Mouse (Mus musculus) yolk sac, embryonic 10.5 days (tissue): ENCODE measurements at regions not wholly inside any gene's neighbourhood (a gene's known extent, or its start where the extent isn't known, plus 50 kb on each side); places are given as distances from the start of the nearest gene placed in this dataset.
"Not testable (repeated sequence)": the region's sequence is repeated elsewhere in the genome, so short reads cannot be mapped to it uniquely, and the experiment has no call there.

Source experiments
- DNase-seq: peaks from one replicate; pipeline ENCODE4 v3.0.0-alpha.2; 2017; ENCODE audit warnings: low spot score

DNA sequence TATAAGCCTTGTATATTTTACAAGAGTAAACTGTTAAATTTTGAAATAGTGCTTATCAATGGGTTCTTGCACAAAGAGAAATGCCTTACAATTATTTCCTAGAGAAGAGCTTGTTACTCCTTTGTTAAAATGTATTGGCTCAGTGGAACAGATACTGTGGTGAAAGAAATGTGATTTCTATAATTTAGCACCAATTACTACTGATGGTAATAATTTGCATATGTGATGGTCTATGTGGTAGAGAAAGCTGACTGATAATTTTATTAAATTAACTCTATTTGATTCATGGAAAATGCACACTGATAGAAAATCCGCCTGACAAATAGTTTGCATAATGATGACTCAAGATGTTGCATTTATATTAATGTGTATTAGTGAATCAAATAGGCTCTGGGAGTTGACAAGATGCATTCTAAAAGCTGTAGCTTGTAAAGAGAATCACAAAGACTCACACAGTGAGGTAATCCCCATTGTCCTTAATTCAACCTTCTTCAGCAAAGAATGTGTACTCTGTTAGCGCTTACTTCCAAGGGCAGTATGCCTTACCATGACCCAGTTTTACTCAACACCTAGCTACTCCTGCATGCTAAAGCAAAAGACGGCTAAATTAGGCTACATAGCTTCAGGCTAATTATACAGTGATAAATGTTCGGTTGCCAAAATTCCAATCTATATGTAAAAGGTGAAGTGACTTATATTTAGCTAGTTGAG, 329.8 kb upstream of the Cenpq start:
- DNase-seq, result no peak

DNA sequence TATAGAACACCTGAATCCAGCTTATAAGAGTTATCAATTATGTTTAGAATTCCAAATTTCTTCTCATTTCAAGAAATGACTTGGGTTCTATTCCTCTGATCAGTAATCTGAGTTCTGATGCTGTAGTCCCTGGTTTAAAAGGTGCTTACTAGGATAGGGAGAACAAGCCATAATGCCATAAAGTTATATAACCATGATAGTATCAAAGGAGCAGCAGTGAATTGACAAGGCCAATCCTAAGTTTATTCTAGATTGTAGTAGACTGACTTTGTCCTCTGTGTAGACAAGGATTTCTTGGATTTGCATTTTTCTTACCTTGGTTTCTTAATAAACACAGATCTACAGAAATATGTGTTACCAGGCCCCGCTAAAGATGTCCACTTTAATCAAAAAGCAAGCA, 326.6 kb upstream of the Cenpq start:
- DNase-seq, result no peak

DNA sequence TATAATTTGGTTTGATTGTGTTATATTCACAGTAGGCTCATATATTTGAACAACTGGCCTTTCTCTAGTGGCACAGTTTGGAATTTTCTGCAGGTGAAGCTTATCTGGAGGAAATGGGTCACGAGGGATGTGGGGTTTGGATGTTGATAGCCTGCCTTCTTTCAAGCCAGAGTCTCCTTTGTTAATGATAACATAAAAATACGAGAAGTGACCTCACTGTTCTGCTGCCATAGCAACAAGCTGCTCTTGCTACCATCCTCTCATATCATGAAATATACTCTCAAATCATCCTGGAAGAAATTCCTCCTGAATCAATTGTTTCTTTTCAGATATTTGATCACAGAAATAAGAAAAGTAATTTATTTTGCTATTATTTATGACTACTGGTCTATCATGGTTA, 313.6 kb upstream of the Cenpq start:
- no peak for DNase-seq

DNA sequence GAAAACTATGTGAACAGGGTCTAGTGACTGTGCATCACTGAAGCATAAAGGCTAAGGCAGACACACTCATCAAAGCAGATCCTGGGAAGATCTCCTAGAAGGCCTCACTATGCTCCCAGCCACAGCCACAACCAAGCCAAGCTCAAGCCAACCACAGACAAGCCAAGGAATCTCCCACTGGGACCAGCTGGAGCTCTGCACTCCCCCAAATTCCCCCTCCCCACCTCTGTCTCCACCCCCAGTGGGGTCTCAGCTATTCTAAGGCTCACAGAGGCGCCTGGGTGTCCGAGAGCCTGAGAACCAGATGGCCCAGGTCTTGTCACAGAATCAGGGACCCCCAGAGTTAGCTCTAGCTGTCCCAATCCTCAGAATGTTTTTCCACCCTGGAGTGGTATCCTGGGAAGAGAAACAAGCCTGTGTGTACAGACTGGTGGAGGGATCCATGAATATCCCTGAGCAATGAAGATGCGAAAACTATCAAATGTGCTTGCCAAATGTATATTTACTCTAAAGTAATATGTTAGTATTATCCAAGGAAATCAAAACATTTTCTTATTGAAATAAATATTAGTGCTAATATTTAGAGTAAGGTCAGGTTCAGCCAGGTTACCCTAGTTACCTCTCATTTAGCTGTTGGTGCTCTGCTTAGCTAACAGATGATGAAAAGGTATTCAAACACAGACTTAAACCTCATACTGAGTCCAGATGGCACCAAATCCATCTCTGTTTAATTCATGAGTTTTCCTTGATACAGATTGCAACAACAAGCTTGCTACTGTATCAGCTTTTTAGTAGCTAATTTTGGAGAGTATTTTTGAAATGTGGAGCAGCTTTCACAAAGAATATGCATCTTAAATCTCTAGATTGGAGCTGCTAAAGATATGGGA, 292.5 kb upstream of the Cenpq start:
- DNase-seq, result no peak

DNA sequence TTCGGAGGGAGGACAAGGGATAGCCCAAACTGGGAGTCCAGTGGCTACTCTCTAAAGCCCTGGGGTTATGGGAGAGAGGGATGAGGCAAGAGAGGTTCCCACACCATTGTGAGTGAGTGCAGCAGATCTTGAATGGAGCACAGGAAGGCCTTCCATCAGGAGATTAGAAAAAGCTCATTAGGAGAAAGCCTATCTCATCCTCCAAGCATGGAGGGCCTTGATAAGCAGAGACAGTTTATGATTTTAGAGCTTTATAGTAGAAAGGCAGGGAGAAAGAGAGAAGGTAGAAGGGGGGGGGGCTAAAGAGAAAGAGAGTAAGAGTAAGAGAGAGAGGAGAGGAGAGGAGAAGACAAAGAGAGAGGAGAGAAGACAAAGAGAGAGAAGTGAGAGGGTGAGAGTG, 282.0 kb upstream of the Cenpq start:
- no peak for DNase-seq

DNA sequence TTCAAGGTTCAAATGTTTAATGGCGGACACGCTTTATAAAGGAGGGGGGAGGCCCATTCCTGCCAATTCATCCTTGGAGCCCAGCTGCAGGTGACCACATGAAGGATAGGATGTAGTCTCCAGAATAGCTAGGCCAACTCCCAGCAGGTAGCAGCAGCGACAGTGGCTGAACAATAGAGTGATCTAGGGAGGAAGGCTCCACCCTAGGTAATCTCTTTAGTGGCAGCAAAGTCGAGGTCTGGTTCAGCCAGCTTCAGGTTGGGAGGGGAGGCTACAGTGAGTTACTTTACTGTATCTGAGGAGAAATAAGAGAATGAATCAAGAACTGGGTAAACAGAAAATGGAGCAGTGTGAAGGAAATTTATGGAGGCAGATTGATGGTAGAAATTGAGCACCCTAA, 264.6 kb upstream of the Cenpq start:
- not testable (repeated sequence) for DNase-seq

DNA sequence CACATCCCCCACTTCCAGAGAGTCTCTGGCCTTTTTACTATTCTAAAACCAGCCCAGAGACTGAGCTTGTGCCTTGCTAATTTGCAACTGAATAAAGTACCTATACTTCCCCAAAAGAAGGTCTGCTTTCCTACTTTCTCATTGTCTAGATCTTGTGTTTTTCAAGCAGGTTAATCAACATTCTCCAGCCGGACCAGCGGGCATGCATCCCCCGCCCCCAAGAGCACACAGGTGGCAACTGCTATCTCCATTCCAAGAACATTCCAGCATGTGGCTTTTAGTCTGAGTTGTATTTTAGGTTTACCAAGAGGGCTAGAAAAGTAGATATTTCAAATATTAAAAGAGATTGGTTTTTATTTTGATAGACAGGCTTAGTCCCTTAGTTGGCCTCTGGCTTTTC, 255.5 kb upstream of the Cenpq start:
- DNase-seq, result not testable (repeated sequence)

DNA sequence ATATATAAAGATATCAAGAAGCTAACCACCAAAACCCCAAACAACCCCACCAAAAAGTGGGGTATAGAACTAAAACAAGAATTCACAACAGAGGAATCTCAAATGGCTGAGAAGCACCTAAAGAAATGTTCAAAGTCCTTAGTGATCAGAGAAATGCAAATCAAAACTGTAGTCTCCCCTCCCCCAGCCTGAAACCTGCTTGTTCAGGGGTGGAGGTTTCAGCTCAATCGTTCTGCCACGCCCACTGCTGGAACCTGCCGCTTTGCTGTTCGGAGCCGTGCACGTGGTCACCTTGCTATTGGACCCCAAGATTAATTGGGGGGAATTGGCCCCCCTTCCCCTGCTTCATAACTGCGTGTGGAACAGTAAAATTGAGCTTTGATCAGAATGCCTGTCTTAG, 251.8 kb upstream of the Cenpq start:
- not testable (repeated sequence) for DNase-seq

DNA sequence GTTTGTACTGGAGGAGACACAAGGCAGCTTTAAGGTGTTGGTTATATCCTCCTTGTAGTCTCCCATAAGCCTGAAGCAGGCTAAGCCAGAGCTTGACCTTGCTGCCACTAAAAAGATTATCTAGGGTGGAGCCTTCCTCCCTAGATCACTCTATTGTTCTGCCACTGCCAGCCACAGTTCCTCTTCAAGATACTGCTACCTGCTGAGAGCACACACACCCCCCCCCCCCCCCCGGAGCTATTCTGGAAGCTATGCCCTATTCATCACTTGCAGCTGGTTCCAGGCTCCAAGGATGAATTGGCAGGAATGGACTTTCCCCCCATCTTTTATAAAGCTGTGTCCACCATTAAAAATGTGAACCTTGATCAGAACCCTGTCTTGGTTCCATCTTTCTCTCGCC, 249.9 kb upstream of the Cenpq start:
- DNase-seq, result no peak

DNA sequence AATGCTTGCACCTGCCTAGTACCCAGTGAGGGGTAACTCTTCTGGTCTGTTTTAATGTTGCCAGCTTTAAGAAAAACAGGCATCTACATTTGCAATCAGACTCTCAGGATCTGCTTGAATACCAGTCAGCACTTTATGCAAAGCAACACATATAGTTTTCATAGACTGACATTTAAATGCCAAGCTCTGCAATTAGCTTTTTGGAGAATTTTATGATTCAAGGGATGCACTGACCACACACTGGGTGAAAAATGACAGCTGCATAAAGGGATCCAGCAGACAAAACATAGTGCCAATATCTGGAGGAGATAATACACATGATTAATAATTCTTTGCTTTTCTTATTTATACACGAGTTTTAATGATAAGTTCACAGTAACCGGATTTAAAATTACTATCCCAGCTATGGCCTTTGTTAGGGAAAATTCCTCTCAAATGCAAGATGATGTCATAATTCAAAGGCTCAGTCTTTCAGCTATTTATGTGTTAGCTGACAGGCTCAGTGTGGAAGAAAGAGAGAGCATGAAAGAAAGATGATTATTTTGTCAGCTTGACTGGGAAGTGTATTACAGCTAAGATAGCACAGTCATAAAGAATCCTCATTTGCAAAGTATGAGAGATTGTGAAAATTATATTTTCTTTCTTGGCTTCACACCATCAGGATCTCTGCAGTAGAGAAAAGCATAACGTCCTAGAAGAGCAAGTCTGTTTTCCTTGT, 219.0 kb upstream of the Cenpq start:
- no peak for DNase-seq

DNA sequence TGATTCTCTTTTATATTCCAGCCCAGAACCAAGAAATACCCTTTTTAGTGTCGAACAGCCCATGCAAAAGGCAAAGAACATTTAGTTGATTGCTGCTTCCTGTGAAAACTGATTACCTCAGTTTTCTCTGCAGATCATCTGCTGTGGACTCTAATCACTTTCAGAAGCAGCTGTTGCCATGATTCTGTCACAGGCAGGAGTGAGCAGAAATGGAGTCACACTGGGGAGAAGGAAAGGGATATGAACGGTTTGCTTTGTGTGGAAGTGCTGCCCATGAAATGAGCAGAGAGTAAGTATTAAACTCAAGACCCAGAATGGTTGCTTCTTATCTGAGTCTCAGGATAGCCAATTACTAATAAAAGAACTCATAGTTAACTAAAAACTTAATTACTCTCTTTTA, 217.6 kb upstream of the Cenpq start:
- no peak for DNase-seq

DNA sequence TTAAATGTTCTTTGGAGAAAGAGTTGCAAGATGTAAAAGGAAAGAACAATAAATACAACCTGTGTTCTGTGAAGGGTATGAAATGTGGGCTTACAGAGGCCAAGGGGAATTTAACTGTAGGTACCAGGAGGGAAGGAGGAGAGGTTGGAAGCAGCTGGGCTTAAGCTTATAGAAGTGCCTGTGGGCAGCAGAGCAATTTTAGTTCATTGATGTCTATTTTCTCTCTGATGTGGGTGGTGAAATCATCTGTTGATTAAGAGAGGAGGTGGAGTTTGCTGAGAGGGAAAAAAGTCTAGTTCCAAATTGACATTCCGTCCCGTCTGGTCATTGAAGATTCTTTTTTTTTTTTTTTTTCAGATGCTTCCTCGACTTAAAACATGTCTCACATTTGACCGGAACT, 209.7 kb upstream of the Cenpq start:
- no peak for DNase-seq

DNA sequence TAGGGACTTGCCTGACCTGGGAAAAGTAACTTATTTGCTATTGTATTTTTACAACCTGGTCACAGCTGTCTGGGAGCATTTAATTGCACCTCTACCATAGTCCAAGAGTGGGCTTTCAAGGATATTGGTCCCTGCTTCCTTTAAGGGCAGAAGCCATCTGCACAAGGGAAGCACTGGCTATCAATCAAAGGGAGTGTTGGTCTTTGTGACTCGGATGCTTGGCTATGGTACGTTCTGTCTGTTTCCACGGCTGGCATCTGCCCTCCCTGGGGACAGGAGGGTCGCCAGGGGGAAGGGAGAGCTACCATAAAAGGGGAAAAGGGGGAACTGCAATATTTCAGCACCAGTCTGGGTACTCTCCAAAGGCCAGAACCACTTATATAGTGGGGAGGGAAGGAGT, 190.7 kb upstream of the Cenpq start:
- DNase-seq, result peak; percentile 10

DNA sequence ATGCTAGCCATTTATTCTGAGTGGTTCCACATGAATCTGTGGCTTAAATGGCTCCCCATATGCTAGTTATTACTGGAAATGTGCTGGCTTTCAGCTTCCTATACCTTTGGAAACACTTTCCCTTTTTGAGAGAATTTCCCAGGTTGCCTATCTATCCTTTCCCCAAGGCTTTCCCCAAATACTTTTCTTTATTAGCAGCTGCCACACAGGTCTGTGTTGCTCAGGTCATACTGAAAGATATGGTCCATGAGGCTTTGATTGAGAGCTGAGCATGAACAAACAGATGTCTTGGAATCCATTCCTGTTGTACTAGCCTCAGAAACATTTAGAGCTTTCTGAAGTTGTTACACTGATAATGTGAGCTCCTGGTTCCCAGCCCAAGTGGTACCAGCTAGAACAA, 188.1 kb upstream of the Cenpq start:
- DNase-seq, result no peak

DNA sequence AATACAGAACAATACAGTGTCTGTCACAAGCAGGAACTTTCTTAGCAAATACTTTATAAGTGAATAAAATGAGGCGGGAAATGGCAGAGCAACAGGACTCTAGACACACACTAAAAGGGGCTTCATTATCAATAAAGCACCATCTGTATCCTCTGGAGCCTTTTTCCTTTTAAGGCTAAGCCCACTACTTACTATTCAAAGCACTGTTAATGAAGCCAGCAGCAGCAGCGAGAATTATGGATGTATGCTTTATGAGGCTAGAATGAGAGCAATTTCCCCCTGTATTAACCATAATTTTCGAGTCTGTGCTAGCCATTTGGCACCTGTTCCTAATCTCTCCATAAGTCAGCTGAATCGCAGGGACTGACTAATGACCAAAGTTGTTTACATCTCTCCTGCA, 169.1 kb upstream of the Cenpq start:
- no peak for DNase-seq

DNA sequence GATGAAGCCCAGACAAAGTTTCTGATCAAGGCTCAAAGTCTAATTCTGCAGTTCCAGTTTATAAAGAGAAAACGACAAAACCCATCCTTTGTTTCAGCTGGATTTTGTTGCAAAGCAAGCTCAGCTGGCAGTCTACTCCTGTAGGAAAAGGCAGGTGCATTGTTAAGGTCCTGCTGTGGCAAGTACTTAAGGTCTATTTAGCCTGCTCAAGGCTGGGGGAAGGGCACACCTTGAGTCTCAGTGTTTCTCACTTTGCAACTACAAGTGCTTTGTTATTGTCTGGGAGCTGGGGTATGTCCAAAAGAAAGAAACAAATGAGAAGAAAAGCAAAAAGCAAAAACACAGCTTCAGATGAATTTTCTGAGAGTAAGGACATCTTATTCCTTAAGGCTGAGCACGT, 136.0 kb upstream of the Cenpq start:
- no peak for DNase-seq
